Mouse (Mus musculus) adrenal gland, postnatal 36 days (tissue): ENCODE results near the gene Fam129c. TPM values are rescaled to one million over a fixed set of nuclear protein-coding genes. Genes with fewer than 3 reads are reported as not detected.

Experiments
- DNase-seq, 2 experiments: peaks; one replicate each; pipeline ENCODE4 v3.0.0; 2021; ENCODE audit warnings: mixed read lengths in 1 of 2
- total RNA-seq, 2 experiments: library from RNA; stranded (reverse); gene quantifications; 2 replicates each; pipeline ENCODE4 v1.2.3; 2021

Gene Fam129c
- total RNA-seq, 2 experiments from 2014 or later: 1.8 to 3.7 TPM

GRCm38 (mm10) chr8:71574426-71574825 lies 23.0 kb upstream of the Fam129c start:
- peak; percentile 81 to 85 for DNase-seq

GRCm38 (mm10) chr8:71575020-71575419 lies 22.4 kb upstream of the Fam129c start:
- no peak for DNase-seq

- DNase-seq: no peak
These were observed 19.5 kb upstream of the Fam129c start for GRCm38 (mm10) chr8:71577856-71578387.

GRCm38 (mm10) chr8:71579009-71579408 lies 18.4 kb upstream of the Fam129c start:
- DNase-seq: no peak

GRCm38 (mm10) chr8:71579476-71579875 lies 18.0 kb upstream of the Fam129c start:
- peak; percentile 83 to 89 for DNase-seq

GRCm38 (mm10) chr8:71580201-71580600 lies 17.2 kb upstream of the Fam129c start:
- DNase-seq: no peak

- DNase-seq: peak; percentile 62 to 78
These were observed 10.6 kb upstream of the Fam129c start for GRCm38 (mm10) chr8:71586891-71587290.

GRCm38 (mm10) chr8:71588762-71589161 lies 8.7 kb upstream of the Fam129c start:
- no peak for DNase-seq

GRCm38 (mm10) chr8:71591017-71591416 lies 6.4 kb upstream of the Fam129c start:
- DNase-seq: no peak

- peak; percentile 98 for DNase-seq
These were observed 5.7 kb upstream of the Fam129c start, which contains the start of gene Pgls for GRCm38 (mm10) chr8:71591471-71592373. Gene Pgls, plus strand, starts transcription at chr8:71592176.

GRCm38 (mm10) chr8:71592374-71593170 lies 4.9 kb upstream of the Fam129c start:
- DNase-seq: peak; percentile 79 to 87

- no peak for DNase-seq
These were observed 3.7 kb upstream of the Fam129c start for GRCm38 (mm10) chr8:71593556-71594323.

GRCm38 (mm10) chr8:71594324-71594722 lies 3.1 kb upstream of the Fam129c start:
- no peak for DNase-seq

- peak; percentile 93 to 96 for DNase-seq
These were observed 1.6 kb upstream of the Fam129c start for GRCm38 (mm10) chr8:71595862-71596261.

GRCm38 (mm10) chr8:71596384-71596783 lies 1.1 kb upstream of the Fam129c start:
- no peak for DNase-seq

GRCm38 (mm10) chr8:71596798-71597197 lies 650 bp upstream of the Fam129c start:
- DNase-seq: no peak

GRCm38 (mm10) chr8:71598375-71598774 lies 927 bp downstream of the Fam129c start:
- DNase-seq: no peak

GRCm38 (mm10) chr8:71598841-71599240 lies 1.4 kb downstream of the Fam129c start:
- no peak for DNase-seq

GRCm38 (mm10) chr8:71601939-71602665 lies 4.7 kb downstream of the Fam129c start:
- DNase-seq: no peak

- peak; percentile 80 to 82 for DNase-seq
These were observed 5.4 kb downstream of the Fam129c start for GRCm38 (mm10) chr8:71602666-71603334.

GRCm38 (mm10) chr8:71604021-71604420 lies 6.6 kb downstream of the Fam129c start:
- no peak for DNase-seq
